Mouse (Mus musculus) hindbrain, embryonic 11.5 days (tissue): Measurements from ENCODE around the gene Olfr1158. TPM values are rescaled to one million over a fixed set of nuclear protein-coding genes. Genes with fewer than 3 reads are reported as not detected.
"Not testable (repeated sequence)": the region's sequence is repeated elsewhere in the genome, so short reads cannot be mapped to it uniquely, and the experiment has no call there.

Experiments used
- ATAC-seq: fragments of 200-750 bp; cut with Nextera tagmentation; 2 replicates; pipeline ENCODE4 v1.8.0; 2017; ENCODE audit warnings: mild to moderate bottlenecking, moderate TSS enrichment, moderate library complexity; ENCODE audit not compliant: low FRiP score
- DNase-seq: peaks from one replicate; pipeline ENCODE4 v3.0.0-alpha.2; 2015; ENCODE audit warnings: low spot score
- H3K27ac ChIP-seq: fragments of 300-500 bp; sonication (generic); 2 replicates; pipeline ENCODE4 v1.5.1; 2014; ENCODE audit warnings: mild to moderate bottlenecking, low read depth, low read length
- H3K27me3 ChIP-seq: fragments of 300-500 bp; sonication (generic); 2 replicates; pipeline ENCODE4 v1.6.1; 2014; ENCODE audit warnings: mild to moderate bottlenecking, low read length, moderate library complexity, mixed read lengths; ENCODE audit not compliant: control insufficient read depth, insufficient read depth
- H3K36me3 ChIP-seq: fragments of 300-500 bp; sonication (generic); 2 replicates; pipeline ENCODE4 v1.6.1; 2014; ENCODE audit warnings: mild to moderate bottlenecking, low read length, moderate library complexity, mixed read lengths; ENCODE audit not compliant: control insufficient read depth, insufficient read depth
- H3K4me1 ChIP-seq: fragments of 300-500 bp; sonication (generic); replicated peaks from 2 replicates; pipeline ENCODE4 v1.6.1; 2014; ENCODE audit warnings: low read length, mixed read lengths; ENCODE audit not compliant: control insufficient read depth, insufficient read depth
- H3K4me2 ChIP-seq: fragments of 300-500 bp; sonication (generic); replicated peaks from 2 replicates; pipeline ENCODE4 v1.6.1; 2014; ENCODE audit warnings: mild to moderate bottlenecking, low read depth, low read length
- H3K4me3 ChIP-seq: fragments of 300-500 bp; sonication (generic); 2 replicates; pipeline ENCODE4 v1.5.1; 2014; ENCODE audit warnings: low read depth, low read length
- H3K9ac ChIP-seq: fragments of 300-500 bp; sonication (generic); 2 replicates; pipeline ENCODE4 v1.6.1; 2014; ENCODE audit warnings: low read depth, low read length
- H3K9me3 ChIP-seq: fragments of 300-500 bp; sonication (generic); 2 replicates; pipeline ENCODE4 v1.6.1; 2016; ENCODE audit warnings: low read length; ENCODE audit not compliant: control insufficient read depth
- WGBS: fragments of 180-500 bp; shearing (Covaris S2); extraction: QIAGEN DNeasy Blood & Tissue Kit; methylation state at CpG from one replicate; pipeline ENCODE4 v1.1.7; 2014; 5-methylcytosine and 5-hydroxymethylcytosine counted together
- polyA plus RNA-seq: library from polyadenylated mRNA; unstranded; fragments of >200 nt; fragmentation: Nextera tagmentation; extraction: Ambion mirVana; gene quantifications from 2 replicates; pipeline ENCODE4 v1.2.1, GENCODE M21; 2014

The Olfr1158 gene
- polyA plus RNA-seq, result not detected in 2 replicates

GRCm38 (mm10) chr2:87989813-87990212 lies at the start of gene Olfr1158:
TSS of gene Olfr1158 (plus strand) at chr2:87990113.
- H3K9ac ChIP-seq, result no peak within 1 kb of the TSS
- no peak within 1 kb of the TSS for H3K4me2 ChIP-seq
- H3K9me3 ChIP-seq, result no peaks in the 10 kb centered on the region
- H3K4me1 ChIP-seq, result no peaks in the 10 kb centered on the region
- DNase-seq (no peak), ATAC-seq (no peak)
- H3K36me3 ChIP-seq, result no peaks in the 10 kb centered on the region
- no peak within 1 kb of the TSS for H3K4me3 ChIP-seq
- H3K27me3 ChIP-seq, result no peaks in the 10 kb centered on the region
- no peak within 1 kb of the TSS for H3K27ac ChIP-seq

GRCm38 (mm10) chr2:87945037-87945436 lies 44.9 kb upstream of the Olfr1158 start, which contains the start of gene Olfr1155:
TSS of gene Olfr1155 (minus strand) at chr2:87945137.
- no peak within 1 kb of the TSS for H3K4me2 ChIP-seq
- 90% methylated on average over 1 of the region's 1 CpGs for WGBS
- no peak for DNase-seq
- H3K4me3 ChIP-seq, result no peak within 1 kb of the TSS
- no peak for ATAC-seq
- H3K9me3 ChIP-seq, result no peaks in the 10 kb centered on the region
- H3K4me1 ChIP-seq, result no peaks in the 10 kb centered on the region
- no peak within 1 kb of the TSS for H3K9ac ChIP-seq
- no peaks in the 10 kb centered on the region for H3K27me3 ChIP-seq
- H3K27ac ChIP-seq, result no peak within 1 kb of the TSS
- no peaks in the 10 kb centered on the region for H3K36me3 ChIP-seq

- Histone ChIP-seq H3K27ac (no peak within 1 kb of the TSS), H3K36me3 (no peaks in the 10 kb centered on the region)
- no peak for ATAC-seq
These were observed 36.9 kb upstream of the Olfr1158 start, which contains the start of gene Olfr1156 for GRCm38 (mm10) chr2:87953000-87953399. TSS of gene Olfr1156 (minus strand) at chr2:87953100.

GRCm38 (mm10) chr2:87968199-87968598 lies 21.7 kb upstream of the Olfr1158 start, which contains the start of gene Olfr1157:
TSS of gene Olfr1157 (minus strand) at chr2:87968299.
- H3K4me1 ChIP-seq, result no peaks in the 10 kb centered on the region
- H3K9me3 ChIP-seq, result no peaks in the 10 kb centered on the region
- no peaks in the 10 kb centered on the region for H3K36me3 ChIP-seq
- H3K4me2 ChIP-seq, result no peak within 1 kb of the TSS
- no peak within 1 kb of the TSS for H3K4me3 ChIP-seq
- no peak within 1 kb of the TSS for H3K9ac ChIP-seq
- no peaks in the 10 kb centered on the region for H3K27me3 ChIP-seq
- 96% methylated on average over 4 of the region's 4 CpGs for WGBS
- H3K27ac ChIP-seq, result no peak within 1 kb of the TSS
- ATAC-seq (no peak), DNase-seq (no peak)

More at GRCm38 (mm10) chr2:87953000-87953399, 36.9 kb upstream of the Olfr1158 start, which contains the start of gene Olfr1156:
- Histone ChIP-seq H3K4me3 (no peak within 1 kb of the TSS), H3K27me3 (no peaks in the 10 kb centered on the region), H3K9ac (no peak within 1 kb of the TSS), H3K4me2 (no peak within 1 kb of the TSS), H3K9me3 (no peaks in the 10 kb centered on the region), H3K4me1 (no peaks in the 10 kb centered on the region)
- DNase-seq, result no peak

- Histone ChIP-seq H3K9ac (no peak within 1 kb of the TSS), H3K4me3 (no peak within 1 kb of the TSS), H3K4me2 (no peak within 1 kb of the TSS), H3K4me1 (no peaks in the 10 kb centered on the region), H3K27me3 (no peaks in the 10 kb centered on the region), H3K9me3 (no peaks in the 10 kb centered on the region), H3K36me3 (no peaks in the 10 kb centered on the region), H3K27ac (no peak within 1 kb of the TSS)
- DNase-seq (no peak), ATAC-seq (no peak)
- WGBS, result 80% methylated on average over 3 of the region's 3 CpGs
These were observed 15.3 kb upstream of the Olfr1158 start, which contains the start of gene Olfr74 for GRCm38 (mm10) chr2:87974563-87974962. TSS of gene Olfr74 (minus strand) at chr2:87974663.

GRCm38 (mm10) chr2:88007515-88008318 lies 17.8 kb downstream of the Olfr1158 start, which contains the start of gene Olfr1160:
TSS of gene Olfr1160 (minus strand) at chr2:88008268.
- no peak within 1 kb of the TSS for H3K4me3 ChIP-seq
- no peaks in the 10 kb centered on the region for H3K4me1 ChIP-seq
- no peaks in the 10 kb centered on the region for H3K27me3 ChIP-seq
- ATAC-seq, result no peak
- H3K4me2 ChIP-seq, result no peak within 1 kb of the TSS
- no peak for DNase-seq
- H3K9me3 ChIP-seq, result no peaks in the 10 kb centered on the region
- no peak within 1 kb of the TSS for H3K27ac ChIP-seq
- H3K36me3 ChIP-seq, result no peaks in the 10 kb centered on the region
- no peak within 1 kb of the TSS for H3K9ac ChIP-seq

GRCm38 (mm10) chr2:88022474-88022873 lies 32.6 kb downstream of the Olfr1158 start, which contains the start of gene Olfr1161:
TSS of gene Olfr1161 (plus strand) at chr2:88022774.
- WGBS, result 91% methylated on average over 1 of the region's 1 CpGs
- not testable (repeated sequence) for H3K4me3 ChIP-seq, DNase-seq, H3K9ac ChIP-seq, H3K4me1 ChIP-seq, H3K27me3 ChIP-seq, ATAC-seq, H3K27ac ChIP-seq, H3K4me2 ChIP-seq, H3K9me3 ChIP-seq, H3K36me3 ChIP-seq

GRCm38 (mm10) chr2:88037599-88037998 lies 47.7 kb downstream of the Olfr1158 start, which contains the start of gene Olfr73:
TSS of gene Olfr73 (minus strand) at chr2:88037699.
- DNase-seq, result no peak
- Histone ChIP-seq H3K9ac (no peak within 1 kb of the TSS), H3K9me3 (no peaks in the 10 kb centered on the region), H3K4me1 (no peaks in the 10 kb centered on the region), H3K4me2 (no peak within 1 kb of the TSS), H3K27ac (no peak within 1 kb of the TSS), H3K4me3 (no peak within 1 kb of the TSS), H3K27me3 (no peaks in the 10 kb centered on the region), H3K36me3 (no peaks in the 10 kb centered on the region)
- ATAC-seq, result no peak
